In the genomic region with DNA sequence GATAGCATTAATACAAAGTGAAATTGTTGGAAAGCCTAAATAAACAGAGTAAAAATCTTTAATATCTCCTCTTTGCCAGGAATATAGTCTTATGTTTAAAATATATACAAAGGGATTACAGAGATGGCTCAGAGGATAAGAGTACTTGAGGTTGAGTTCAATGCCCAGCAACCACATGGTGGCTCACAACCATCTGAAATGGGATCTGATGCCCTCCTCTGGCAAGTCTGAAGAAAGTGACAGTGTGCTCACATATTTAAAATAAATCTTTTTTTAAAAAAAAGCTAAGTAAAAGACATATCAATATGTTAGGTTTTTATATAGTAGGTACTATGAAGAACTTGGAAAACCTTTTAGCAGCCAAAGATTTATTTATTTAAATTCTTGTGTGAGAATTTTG, we compare ENCODE assay signal across 26 mouse cellular contexts. TPM values are rescaled to one million over a fixed set of nuclear protein-coding genes. Genes with fewer than 3 reads are reported as not detected.
DNase-seq lines count a peak whose midpoint lies in the region; ATAC-seq and TF ChIP-seq lines count a peak whose summit lies in the region.
"Had no signal": no experiment of that assay in that cellular context is flagged by ENCODE, and none has a peak within 500 bp of the region (broad histone marks: within the 10 kb centered on the region; RNA-seq: fewer than 3 reads in every experiment).

No protein-coding gene starts in this region.

- H3K9ac ChIP-seq in kidney, postnatal 0 days (ENCODE audit: low read depth, low read length), result no peak overlapping the region
- H3K9ac ChIP-seq: embryonic facial prominence, embryonic 12.5 days; forebrain, embryonic 12.5 days; liver, embryonic 13.5 days; lung, embryonic 14.5 days; neural tube, embryonic 13.5 days had no signal

- TF ChIP-seq POLR2A in cerebellum, adult 2 months (IDR thresholded peaks at IDR 0.05; ENCODE audit: borderline replicate concordance, insufficient read depth, low read length), result no peak

- DNase-seq in cerebellum, adult 2 months, result peak in 1 of 2 experiments; percentile 14
- no peak for DNase-seq in cerebellum, postnatal 4 days (ENCODE audit: low spot score in 2 of 2)
- no peak for DNase-seq in kidney, postnatal 0 days (ENCODE audit: low spot score)
- DNase-seq in kidney, adult 8-10 months, result no peak
- peak; percentile 35 for DNase-seq in NIH3T3 (ENCODE audit: low read depth)
- DNase-seq in induced T-regulatory cell, adult 2 months (ENCODE audit: low read depth), result peak; percentile 30
- DNase-seq in urinary bladder, postnatal 36 days (ENCODE audit: low spot score in 2 of 2), result no peak
- DNase-seq: adrenal gland, postnatal 14 days; cerebellum, adult 11 months; cerebellum, postnatal 10 days; kidney, adult 2 months; kidney, postnatal 14 days; liver, embryonic 13.5 days; lung, embryonic 14.5 days; lung, postnatal 4 days; midbrain, embryonic 14.5 days; retina, postnatal 1 day; right cerebral cortex, postnatal 25 days; spleen, adult 18-20 months had no signal

- H3K4me1 ChIP-seq in cerebellum, adult 2 months (ENCODE audit: control insufficient read depth, insufficient read depth, low read length), result no peaks in the 10 kb centered on the region
- no peaks in the 10 kb centered on the region for H3K4me1 ChIP-seq in kidney, postnatal 0 days (replicated peaks; ENCODE audit: insufficient read depth, low read length)
- H3K4me1 ChIP-seq: embryonic facial prominence, embryonic 12.5 days; forebrain, embryonic 12.5 days; heart, embryonic 10.5 days; liver, embryonic 13.5 days had no signal

- H3K9me3 ChIP-seq in kidney, postnatal 0 days (replicated peaks; ENCODE audit: low read length), result no peaks in the 10 kb centered on the region
- H3K9me3 ChIP-seq: embryonic facial prominence, embryonic 12.5 days; forebrain, embryonic 12.5 days; heart, embryonic 10.5 days; liver, embryonic 13.5 days; neural tube, embryonic 13.5 days had no signal

- TF ChIP-seq CTCF in cerebellum, adult 2 months (IDR thresholded peaks at IDR 0.05; ENCODE audit: borderline replicate concordance, insufficient read depth, low read depth, low read length), result peak; percentile 19; the same call in 1 of the 2 replicates
- TF ChIP-seq CTCF in kidney, postnatal 0 days (IDR thresholded peaks at IDR 0.05; ENCODE audit: low read depth), result 0 out of 2 replicates have a peak, but pooled peaks have one; percentile 24

- no peak overlapping the region for H3K4me2 ChIP-seq in kidney, postnatal 0 days (ENCODE audit: low read length)
- H3K4me2 ChIP-seq: embryonic facial prominence, embryonic 12.5 days; forebrain, embryonic 12.5 days; liver, embryonic 13.5 days; lung, embryonic 14.5 days; neural tube, embryonic 13.5 days had no signal

- H3K27ac ChIP-seq in cerebellum, adult 2 months (ENCODE audit: insufficient read depth, low read length), result no peak overlapping the region
- H3K27ac ChIP-seq in kidney, postnatal 0 days, result no peak overlapping the region
- H3K27ac ChIP-seq: embryonic facial prominence, embryonic 12.5 days; forebrain, embryonic 12.5 days; heart, embryonic 10.5 days; liver, embryonic 13.5 days; neural tube, embryonic 13.5 days had no signal

- H3K27me3 ChIP-seq in cerebellum, adult 2 months (ENCODE audit: control insufficient read depth, insufficient read depth, low read length), result no peaks in the 10 kb centered on the region
- no peaks in the 10 kb centered on the region for H3K27me3 ChIP-seq in kidney, postnatal 0 days (ENCODE audit: insufficient read depth, low read length)
- H3K27me3 ChIP-seq: embryonic facial prominence, embryonic 12.5 days; forebrain, embryonic 12.5 days; liver, embryonic 13.5 days; neural tube, embryonic 13.5 days had no signal

- H3K4me3 ChIP-seq in cerebellum, adult 2 months (replicated peaks; ENCODE audit: insufficient read depth, low read depth, low read length), result no peak overlapping the region
- no peak overlapping the region for H3K4me3 ChIP-seq in kidney, postnatal 0 days (replicated peaks; ENCODE audit: low read depth, low read length)
- H3K4me3 ChIP-seq: embryonic facial prominence, embryonic 12.5 days; forebrain, embryonic 12.5 days; heart, embryonic 10.5 days; liver, embryonic 13.5 days; myocyte; neural tube, embryonic 13.5 days had no signal

- no peak for ATAC-seq in kidney, postnatal 0 days (replicated peaks; ENCODE audit: low FRiP score, low read depth)
- ATAC-seq: CD4-positive, CD25-positive, alpha-beta regulatory T cell, adult 4 months; hindbrain, embryonic 16.5 days had no signal

- H3K36me3 ChIP-seq in kidney, postnatal 0 days (ENCODE audit: insufficient read depth, low read length), result peaks cover 52% of the 10 kb centered on the region

RNA-seq across cellular contexts. Expression of a gene that starts 7.6 kb away (rescaled TPM):
- polyA plus RNA-seq in cerebellum, adult 2 months (2012; rRNA removed), result 67.5 and 71.7 TPM in 2 replicates
- 60.5 and 64.0 TPM in 2 replicates for polyA plus RNA-seq in kidney, postnatal 0 days (2015; fragmentation: Nextera tagmentation; extraction: Ambion mirVana)

RNA-seq across cellular contexts. Expression of a gene that starts 7.7 kb away (rescaled TPM):
- polyA plus RNA-seq in cerebellum, adult 2 months (2012; rRNA removed), result 245 and 250 TPM in 2 replicates
- polyA plus RNA-seq in kidney, postnatal 0 days (2015; fragmentation: Nextera tagmentation; extraction: Ambion mirVana), result 524 and 529 TPM in 2 replicates

RNA-seq across cellular contexts. Expression of a gene that starts 24.6 kb away (rescaled TPM):
- polyA plus RNA-seq in cerebellum, adult 2 months (2012; rRNA removed), result 4.0 and 5.7 TPM in 2 replicates
- polyA plus RNA-seq in kidney, postnatal 0 days (2015; fragmentation: Nextera tagmentation; extraction: Ambion mirVana), result 8.0 and 11.9 TPM in 2 replicates

RNA-seq across cellular contexts. Expression of a gene that starts 28.5 kb away (rescaled TPM):
- 144 and 145 TPM in 2 replicates for polyA plus RNA-seq in cerebellum, adult 2 months (2012; rRNA removed)
- 636 and 701 TPM in 2 replicates for polyA plus RNA-seq in kidney, postnatal 0 days (2015; fragmentation: Nextera tagmentation; extraction: Ambion mirVana)

RNA-seq across cellular contexts. Expression of a gene that starts 39.8 kb away (rescaled TPM):
- polyA plus RNA-seq in cerebellum, adult 2 months (2012; rRNA removed), result 9.2 and 12.6 TPM in 2 replicates
- 17.6 and 18.9 TPM in 2 replicates for polyA plus RNA-seq in kidney, postnatal 0 days (2015; fragmentation: Nextera tagmentation; extraction: Ambion mirVana)

Comparison
In these comparisons a context has a peak if more than half of its experiments do, and no peak if none do; other contexts are left out.
1. DNase-seq: peak in NIH3T3 (single experiment) and induced T-regulatory cell, adult 2 months (single experiment); none in cerebellum, postnatal 4 days (0 of 2), kidney, postnatal 0 days (single experiment), kidney, adult 8-10 months (0 of 2) and urinary bladder, postnatal 36 days (0 of 2).